Mouse (Mus musculus) olfactory bulb, adult 2 months (tissue): ENCODE measurements around the gene M1ap.

ENCODE experiments used
- CTCF ChIP-seq: fragments of 200-500 bp; IDR thresholded peaks from 2 replicates; pipeline ENCODE4 v1.5.1; 2012; ENCODE audit warnings: low read depth, mild to moderate bottlenecking, low read length, moderate library complexity; ENCODE audit not compliant: insufficient read depth
- POLR2A ChIP-seq: fragments of 200-500 bp; IDR thresholded peaks from 2 replicates; pipeline ENCODE4 v1.6.1; 2012; ENCODE audit warnings: mild to moderate bottlenecking, low read depth, low read length, moderate library complexity; ENCODE audit not compliant: insufficient read depth

- no peak for TF ChIP-seq POLR2A
- no peak for TF ChIP-seq CTCF
These were observed 53.3 kb downstream of the M1ap start for GRCm38 (mm10) chr6:82999986-83000385.
